Mouse (Mus musculus): Measurements from ENCODE around the gene Clip2.

The Clip2 gene

GRCm38 (mm10) chr5:134552110-134552972, at the start of gene Clip2:
Clip2 (minus strand) TSS chr5:134552434.
- peak; percentile 83 to 87 for DNase-seq (ENCODE audit: low spot score in 2 of 2)

- DNase-seq (ENCODE audit: low spot score in 2 of 2), result no peak
Measured at GRCm38 (mm10) chr5:134597711-134598110, 45.5 kb upstream of the Clip2 start.

- DNase-seq (ENCODE audit: low spot score in 2 of 2), result peak; percentile 29 to 48
Measured at GRCm38 (mm10) chr5:134593093-134593492, 40.9 kb upstream of the Clip2 start.

GRCm38 (mm10) chr5:134592026-134592581, 39.9 kb upstream of the Clip2 start:
- DNase-seq (ENCODE audit: low spot score in 2 of 2), result no peak

- DNase-seq (ENCODE audit: low spot score in 2 of 2), result no peak
Measured at GRCm38 (mm10) chr5:134589900-134590299, 37.7 kb upstream of the Clip2 start.

- DNase-seq (ENCODE audit: low spot score in 2 of 2), result peak; percentile 44 to 45
Measured at GRCm38 (mm10) chr5:134584798-134585197, 32.6 kb upstream of the Clip2 start.

GRCm38 (mm10) chr5:134583884-134584213, 31.6 kb upstream of the Clip2 start:
- DNase-seq (ENCODE audit: low spot score in 2 of 2), result peak; percentile 54 to 61

GRCm38 (mm10) chr5:134583006-134583883, 31.0 kb upstream of the Clip2 start:
- DNase-seq (ENCODE audit: low spot score in 2 of 2), result no peak

- DNase-seq (ENCODE audit: low spot score in 2 of 2), result peak; percentile 95 to 98
Measured at GRCm38 (mm10) chr5:134582221-134582907, 30.1 kb upstream of the Clip2 start.

- no peak for DNase-seq (ENCODE audit: low spot score in 2 of 2)
Measured at GRCm38 (mm10) chr5:134581146-134581545, 28.9 kb upstream of the Clip2 start, which contains the start of gene Rfc2. Rfc2 (plus strand) TSS chr5:134581366.

GRCm38 (mm10) chr5:134579135-134579534, 26.9 kb upstream of the Clip2 start:
- DNase-seq (ENCODE audit: low spot score in 2 of 2), result no peak

- DNase-seq (ENCODE audit: low spot score in 2 of 2), result no peak
Measured at GRCm38 (mm10) chr5:134577534-134577933, 25.3 kb upstream of the Clip2 start.

GRCm38 (mm10) chr5:134576517-134577220, 24.4 kb upstream of the Clip2 start:
- DNase-seq (ENCODE audit: low spot score in 2 of 2), result no peak

GRCm38 (mm10) chr5:134575833-134576232, 23.6 kb upstream of the Clip2 start:
- DNase-seq (ENCODE audit: low spot score in 2 of 2), result no peak

- no peak for DNase-seq (ENCODE audit: low spot score in 2 of 2)
Measured at GRCm38 (mm10) chr5:134572508-134573214, 20.4 kb upstream of the Clip2 start.

GRCm38 (mm10) chr5:134571730-134572507, 19.7 kb upstream of the Clip2 start:
- peak; percentile 53 to 61 for DNase-seq (ENCODE audit: low spot score in 2 of 2)

GRCm38 (mm10) chr5:134568964-134569491, 16.8 kb upstream of the Clip2 start:
- DNase-seq (ENCODE audit: low spot score in 2 of 2), result no peak

- DNase-seq (ENCODE audit: low spot score in 2 of 2), result no peak
Measured at GRCm38 (mm10) chr5:134568030-134568429, 15.8 kb upstream of the Clip2 start.

GRCm38 (mm10) chr5:134567445-134567844, 15.2 kb upstream of the Clip2 start:
- no peak for DNase-seq (ENCODE audit: low spot score in 2 of 2)
